Mouse (Mus musculus) cerebellum, adult 2 months (tissue): ENCODE data around the gene Pear1.

Experiments used
- CTCF ChIP-seq: fragments of 200-500 bp; IDR thresholded peaks from 2 replicates; pipeline ENCODE4 v1.5.1; 2011; ENCODE audit warnings: low read depth, mild to moderate bottlenecking, control low read depth, low read length, moderate library complexity, borderline replicate concordance; ENCODE audit not compliant: insufficient read depth
- POLR2A ChIP-seq: fragments of 200-500 bp; IDR thresholded peaks from 2 replicates; pipeline ENCODE4 v1.6.1; 2011; ENCODE audit warnings: low read length, control low read depth, borderline replicate concordance; ENCODE audit not compliant: insufficient read depth

GRCm38 (mm10) chr3:87794922-87795325 is 29.2 kb downstream of the Pear1 start, which contains the start of gene Ntrk1:
- TF ChIP-seq CTCF (no peak), POLR2A (no peak)
